In genomic region chr3:55785981-55786725, GRCm38 (mm10) we compare ENCODE assay signal across 13 mouse cellular contexts. TPM values are rescaled to one million over a fixed set of nuclear protein-coding genes. Genes with fewer than 3 reads are reported as not detected.
DNase-seq lines count a peak whose midpoint lies in the region; ATAC-seq lines count a peak whose summit lies in the region.
"Had no signal": no experiment of that assay in that cellular context is flagged by ENCODE, and none has a peak within 500 bp of the region (broad histone marks: within the 10 kb centered on the region; RNA-seq: fewer than 3 reads in every experiment).

No protein-coding gene starts in this region.

- peak overlapping the region; percentile 46 for H3K4me3 ChIP-seq in embryonic facial prominence, embryonic 15.5 days (replicated peaks)
- H3K4me3 ChIP-seq in midbrain, embryonic 10.5 days: peak overlapping the region; percentile 64

- H3K27me3 ChIP-seq in embryonic facial prominence, embryonic 15.5 days: peaks cover 13% of the 10 kb centered on the region
- peaks cover 83% of the 10 kb centered on the region for H3K27me3 ChIP-seq in midbrain, embryonic 10.5 days (ENCODE audit: low read depth, poor library complexity, severe bottlenecking)

- H3K4me1 ChIP-seq in embryonic facial prominence, embryonic 15.5 days: peaks cover 8% of the 10 kb centered on the region; the same call in 1 of the 2 replicates
- peaks cover 73% of the 10 kb centered on the region for H3K4me1 ChIP-seq in midbrain, embryonic 10.5 days

- peak overlapping the region; percentile 65 for H3K4me2 ChIP-seq in embryonic facial prominence, embryonic 15.5 days (replicated peaks)

- DNase-seq in cerebellum, adult 18-20 months: peak; percentile 22 to 59
- DNase-seq in cerebellum, adult 11-12 months: no peak
- peak; percentile 46 for DNase-seq in NIH3T3 (ENCODE audit: low read depth)
- DNase-seq in midbrain, embryonic 10.5 days (ENCODE audit: low spot score): peak; percentile 38
- DNase-seq in right cerebral cortex, adult 2 months (ENCODE audit: low spot score in 2 of 2): no peak
- no peak for DNase-seq in spleen, postnatal 4 days (ENCODE audit: low spot score in 2 of 2)
- DNase-seq: adrenal gland, postnatal 36 days; lung, postnatal 14 days had no signal

- H3K27ac ChIP-seq in embryonic facial prominence, embryonic 15.5 days (replicated peaks): peak overlapping the region; percentile 92
- peak overlapping the region; percentile 94 for H3K27ac ChIP-seq in midbrain, embryonic 10.5 days (replicated peaks)

- ATAC-seq in embryonic facial prominence, embryonic 15.5 days (ENCODE audit: insufficient number of reproducible peaks, low FRiP score, low TSS enrichment, low read depth): no peak
- ATAC-seq in megakaryocyte, adult 5-6 weeks (ENCODE audit: poor library complexity, severe bottlenecking): no peak
- ATAC-seq: intestine, postnatal 0 days had no signal

- H3K9ac ChIP-seq in embryonic facial prominence, embryonic 15.5 days: peak overlapping the region; percentile 28

- no peaks in the 10 kb centered on the region for H3K36me3 ChIP-seq in embryonic facial prominence, embryonic 15.5 days
- H3K36me3 ChIP-seq in midbrain, embryonic 10.5 days: no peaks in the 10 kb centered on the region

- WGBS in embryonic facial prominence, embryonic 15.5 days: 21% methylated on average over 3 of the region's 3 CpGs
- WGBS in midbrain, embryonic 10.5 days: 7% methylated on average over 3 of the region's 3 CpGs

- no peaks in the 10 kb centered on the region for H3K9me3 ChIP-seq in embryonic facial prominence, embryonic 15.5 days (replicated peaks)
- H3K9me3 ChIP-seq in midbrain, embryonic 10.5 days (replicated peaks): no peaks in the 10 kb centered on the region

RNA-seq across cellular contexts. Expression of gene Mab21l1, which starts 3.8 kb away (rescaled TPM):
- 35.5 and 38.1 TPM in 2 replicates for polyA plus RNA-seq in embryonic facial prominence, embryonic 15.5 days (2015; fragmentation: Nextera tagmentation; extraction: Ambion mirVana)
- 33.1 and 47.5 TPM in 2 replicates for polyA plus RNA-seq in midbrain, embryonic 10.5 days (2016; fragmentation: Nextera tagmentation; extraction: Ambion mirVana)
- total RNA-seq in megakaryocyte, adult 5-6 weeks (2015): not detected in 2 replicates
- total RNA-seq in megakaryocyte, adult 5-6 weeks (2017): not detected in 2 replicates
- total RNA-seq: MEL; neutrophil, adult 5-6 weeks had no signal

Comparison
In these comparisons a context has a peak if more than half of its experiments do, and no peak if none do; other contexts are left out.
1. DNase-seq: peak in cerebellum, adult 18-20 months (2 of 2), NIH3T3 (single experiment) and midbrain, embryonic 10.5 days (single experiment); none in cerebellum, adult 11-12 months (single experiment), right cerebral cortex, adult 2 months (0 of 2) and spleen, postnatal 4 days (0 of 2).